Mouse (Mus musculus): ENCODE measurements around the gene Zdhhc18. TPM values are rescaled to one million over a fixed set of nuclear protein-coding genes. Genes with fewer than 3 reads are reported as not detected.

Zdhhc18 gene
- polyA plus RNA-seq, 1 experiment from 2014 or later = 2.5 TPM

DNA sequence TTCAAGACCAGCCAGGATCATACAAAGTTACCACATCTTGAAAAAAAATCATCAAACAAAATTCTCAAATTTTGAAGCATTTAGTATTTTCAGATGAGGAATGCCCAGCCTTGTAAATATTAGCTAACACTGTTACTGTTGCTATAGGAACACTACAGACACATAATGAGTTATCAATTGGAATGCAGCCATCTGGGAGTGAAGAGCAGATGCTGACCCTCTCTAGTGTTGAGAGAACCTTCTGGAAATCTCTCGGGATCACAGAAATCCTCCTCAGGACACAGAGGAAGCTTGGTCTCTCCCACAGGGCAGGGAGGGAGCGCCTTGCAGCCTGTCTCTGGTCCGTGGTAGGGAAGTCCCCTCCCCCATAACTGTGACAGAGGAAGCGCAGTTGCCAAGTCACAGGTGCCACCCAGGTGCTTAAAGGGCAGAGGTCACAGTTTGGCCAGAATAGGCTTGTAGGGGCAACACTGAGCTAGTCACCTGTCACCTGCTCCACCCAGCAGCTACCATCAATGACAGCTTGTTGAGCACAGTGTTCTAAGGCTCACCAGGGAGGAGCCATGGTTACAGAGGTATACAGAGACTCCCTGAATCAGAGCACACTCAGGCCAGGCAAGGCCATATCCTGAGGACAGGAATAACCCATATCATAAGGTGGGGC is 30.3 kb downstream of the Zdhhc18 start:
- H3K36me3 ChIP-seq (ENCODE audit: control insufficient read depth, insufficient read depth, low read length) = peaks cover 9% of the 10 kb centered on the region; the same call in 1 of the 2 replicates
- WGBS = 64% methylated on average over 4 of the region's 4 CpGs
- no peak for ATAC-seq
- H3K4me2 ChIP-seq (ENCODE audit: low read length) = no peak overlapping the region
- H3K27ac ChIP-seq (ENCODE audit: low read depth, low read length) = no peak overlapping the region
- H3K4me1 ChIP-seq (ENCODE audit: control insufficient read depth, insufficient read depth, low read length) = no peaks in the 10 kb centered on the region
- H3K4me3 ChIP-seq (ENCODE audit: low read depth, low read length) = no peak overlapping the region
- no peaks in the 10 kb centered on the region for H3K27me3 ChIP-seq (replicated peaks; ENCODE audit: control insufficient read depth, insufficient read depth, low read length)
- no peaks in the 10 kb centered on the region for H3K9me3 ChIP-seq (replicated peaks; ENCODE audit: control insufficient read depth, low read length)
- no peak overlapping the region for H3K9ac ChIP-seq (ENCODE audit: low read length)
- peak; percentile 37 for DNase-seq (ENCODE audit: low spot score)

DNA sequence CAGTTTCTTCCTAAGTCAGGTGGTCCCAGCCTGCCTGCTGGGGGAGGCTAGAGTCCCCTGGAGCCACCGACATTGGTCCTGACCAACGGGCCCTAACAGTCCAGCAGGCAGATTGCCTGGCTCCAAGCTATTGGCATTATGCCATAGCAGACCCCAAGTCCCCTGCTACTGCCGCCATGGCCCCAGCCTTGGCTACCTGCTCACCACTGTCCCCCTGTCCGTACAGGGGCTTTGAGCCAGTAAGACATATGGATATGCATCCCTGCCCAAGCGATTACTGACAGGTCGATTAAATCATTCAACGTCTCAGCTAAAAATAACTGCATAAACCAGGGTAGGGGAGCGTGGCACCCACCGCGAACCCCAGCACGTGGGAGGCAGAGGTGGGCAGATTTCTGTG is 32.0 kb downstream of the Zdhhc18 start:
- H3K27me3 ChIP-seq (replicated peaks; ENCODE audit: control insufficient read depth, insufficient read depth, low read length) = no peaks in the 10 kb centered on the region
- H3K4me2 ChIP-seq (ENCODE audit: low read length) = no peak overlapping the region
- no peaks in the 10 kb centered on the region for H3K4me1 ChIP-seq (ENCODE audit: control insufficient read depth, insufficient read depth, low read length)
- no peak overlapping the region for H3K27ac ChIP-seq (ENCODE audit: low read depth, low read length)
- no peak overlapping the region for H3K4me3 ChIP-seq (ENCODE audit: low read depth, low read length)
- H3K9me3 ChIP-seq (replicated peaks; ENCODE audit: control insufficient read depth, low read length) = no peaks in the 10 kb centered on the region
- H3K36me3 ChIP-seq (ENCODE audit: control insufficient read depth, insufficient read depth, low read length) = peaks cover 15% of the 10 kb centered on the region
- 95% methylated on average over 11 of the region's 11 CpGs for WGBS
- ATAC-seq (no peak), DNase-seq (ENCODE audit: low spot score) (no peak)
- H3K9ac ChIP-seq (ENCODE audit: low read length) = no peak overlapping the region

DNA sequence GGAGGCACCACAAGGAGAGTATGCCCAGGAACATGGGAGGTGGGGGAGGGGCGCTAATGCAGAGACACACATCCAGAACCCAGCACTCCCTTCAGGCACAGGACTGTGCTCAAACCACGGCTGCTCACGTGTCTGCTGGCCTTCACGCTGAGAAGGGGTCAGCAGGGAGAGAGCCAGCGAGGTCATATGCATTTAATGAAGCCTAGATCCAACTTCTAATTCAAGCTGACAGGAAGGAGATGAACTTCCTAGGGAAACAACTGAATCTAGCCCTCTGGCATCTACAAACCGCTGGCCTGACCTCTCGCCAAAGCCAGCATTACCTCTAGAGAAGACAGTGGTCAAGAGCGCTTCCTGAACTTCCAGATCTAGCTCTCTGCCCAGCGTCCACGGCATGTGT is 34.5 kb downstream of the Zdhhc18 start:
- Histone ChIP-seq H3K4me1 (ENCODE audit: control insufficient read depth, insufficient read depth, low read length) (no peaks in the 10 kb centered on the region), H3K4me3 (ENCODE audit: low read depth, low read length) (no peak overlapping the region), H3K27me3 (replicated peaks; ENCODE audit: control insufficient read depth, insufficient read depth, low read length) (no peaks in the 10 kb centered on the region), H3K27ac (ENCODE audit: low read depth, low read length) (no peak overlapping the region), H3K9me3 (replicated peaks; ENCODE audit: control insufficient read depth, low read length) (0 out of 2 replicates have a peak, but pooled peaks cover 3% of the 10 kb centered on the region), H3K36me3 (ENCODE audit: control insufficient read depth, insufficient read depth, low read length) (peaks cover 27% of the 10 kb centered on the region), H3K4me2 (ENCODE audit: low read length) (no peak overlapping the region), H3K9ac (ENCODE audit: low read length) (no peak overlapping the region)
- ATAC-seq = no peak
- DNase-seq (ENCODE audit: low spot score) = no peak
- WGBS = 84% methylated on average over 10 of the region's 10 CpGs

DNA sequence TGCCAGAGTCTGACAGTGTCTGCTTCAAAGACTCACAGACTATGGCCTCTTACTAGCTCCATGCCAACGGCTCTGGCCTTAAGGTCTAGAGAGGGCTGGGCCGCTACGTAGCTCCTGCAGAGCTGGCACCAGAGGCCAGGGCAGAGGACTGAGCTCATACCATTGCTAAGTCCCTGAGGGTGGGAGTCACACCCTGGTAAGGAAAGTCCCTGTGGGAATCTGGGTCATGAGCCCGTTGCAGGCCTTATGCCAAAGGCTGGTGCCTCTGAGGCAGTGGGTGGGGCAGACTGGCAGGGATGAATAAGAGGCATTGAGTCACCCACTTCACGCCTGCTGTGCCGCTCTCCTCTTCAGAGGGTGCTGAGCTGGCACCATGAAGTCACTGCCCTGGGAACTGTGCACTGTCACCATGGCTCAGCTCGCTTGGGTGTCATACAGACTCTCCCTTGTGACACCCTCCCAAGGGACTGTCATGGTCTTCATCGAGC is 35.6 kb downstream of the Zdhhc18 start:
- Histone ChIP-seq H3K4me2 (ENCODE audit: low read length) (no peak overlapping the region), H3K9me3 (replicated peaks; ENCODE audit: control insufficient read depth, low read length) (0 out of 2 replicates have a peak, but pooled peaks cover 3% of the 10 kb centered on the region), H3K27me3 (replicated peaks; ENCODE audit: control insufficient read depth, insufficient read depth, low read length) (no peaks in the 10 kb centered on the region), H3K36me3 (ENCODE audit: control insufficient read depth, insufficient read depth, low read length) (peaks cover 24% of the 10 kb centered on the region), H3K4me1 (ENCODE audit: control insufficient read depth, insufficient read depth, low read length) (no peaks in the 10 kb centered on the region), H3K9ac (ENCODE audit: low read length) (no peak overlapping the region), H3K27ac (ENCODE audit: low read depth, low read length) (no peak overlapping the region), H3K4me3 (ENCODE audit: low read depth, low read length) (no peak overlapping the region)
- ATAC-seq = no peak
- no peak for DNase-seq (ENCODE audit: low spot score)
- WGBS = 89% methylated on average over 8 of the region's 8 CpGs

DNA sequence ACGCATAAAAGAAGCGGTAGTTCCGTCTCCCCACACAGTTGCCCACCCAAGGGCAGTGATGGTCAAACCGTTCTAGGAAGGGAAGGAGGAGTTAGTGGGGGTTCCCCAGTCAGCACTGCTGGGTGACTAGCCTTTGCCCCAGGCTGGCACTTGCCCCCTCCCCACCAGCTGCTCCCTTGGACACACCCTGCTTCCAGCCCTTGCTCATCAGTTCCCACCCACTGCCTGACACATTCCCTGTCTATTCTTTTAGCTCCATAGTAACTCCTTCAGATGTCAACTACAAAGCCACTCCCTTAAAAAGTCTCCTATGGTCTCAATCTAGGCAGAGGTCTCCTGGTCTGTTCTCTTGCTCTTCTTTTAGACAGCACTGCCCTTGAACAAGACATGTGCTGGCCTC is 36.1 kb downstream of the Zdhhc18 start:
- Histone ChIP-seq H3K27me3 (replicated peaks; ENCODE audit: control insufficient read depth, insufficient read depth, low read length) (no peaks in the 10 kb centered on the region), H3K9ac (ENCODE audit: low read length) (no peak overlapping the region), H3K4me3 (ENCODE audit: low read depth, low read length) (no peak overlapping the region), H3K9me3 (replicated peaks; ENCODE audit: control insufficient read depth, low read length) (0 out of 2 replicates have a peak, but pooled peaks cover 3% of the 10 kb centered on the region), H3K4me2 (ENCODE audit: low read length) (no peak overlapping the region), H3K27ac (ENCODE audit: low read depth, low read length) (no peak overlapping the region), H3K4me1 (ENCODE audit: control insufficient read depth, insufficient read depth, low read length) (no peaks in the 10 kb centered on the region), H3K36me3 (ENCODE audit: control insufficient read depth, insufficient read depth, low read length) (peaks cover 24% of the 10 kb centered on the region)
- WGBS = 96% methylated on average over 4 of the region's 4 CpGs
- DNase-seq (ENCODE audit: low spot score) (no peak), ATAC-seq (no peak)

DNA sequence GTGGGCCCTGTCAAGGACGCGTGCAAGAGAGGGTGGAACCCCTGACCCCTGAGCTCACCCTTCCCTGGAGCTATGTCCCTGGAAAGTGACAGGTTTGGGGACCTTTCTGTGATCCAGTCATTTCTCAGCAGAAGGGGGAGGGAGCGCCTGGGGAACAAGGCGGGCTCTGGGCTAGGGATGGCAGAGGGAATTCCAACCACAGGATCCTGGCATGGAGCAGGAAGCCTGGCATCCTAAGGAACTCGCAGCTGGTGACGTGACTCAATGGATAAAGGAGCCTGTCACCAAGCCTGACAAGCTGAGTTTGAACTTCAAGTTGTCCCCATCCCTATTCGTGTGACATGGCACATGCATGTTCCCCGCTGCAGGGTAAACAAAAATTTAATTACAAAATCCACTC is 36.9 kb downstream of the Zdhhc18 start:
- no peak overlapping the region for H3K27ac ChIP-seq (ENCODE audit: low read depth, low read length)
- DNase-seq (ENCODE audit: low spot score) (no peak), ATAC-seq (no peak)
- H3K27me3 ChIP-seq (replicated peaks; ENCODE audit: control insufficient read depth, insufficient read depth, low read length) = no peaks in the 10 kb centered on the region
- no peaks in the 10 kb centered on the region for H3K4me1 ChIP-seq (ENCODE audit: control insufficient read depth, insufficient read depth, low read length)
- H3K4me2 ChIP-seq (ENCODE audit: low read length) = no peak overlapping the region
- no peak overlapping the region for H3K4me3 ChIP-seq (ENCODE audit: low read depth, low read length)
- no peak overlapping the region for H3K9ac ChIP-seq (ENCODE audit: low read length)
- WGBS = 92% methylated on average over 8 of the region's 8 CpGs
- peaks cover 29% of the 10 kb centered on the region for H3K36me3 ChIP-seq (ENCODE audit: control insufficient read depth, insufficient read depth, low read length)
- H3K9me3 ChIP-seq (replicated peaks; ENCODE audit: control insufficient read depth, low read length) = 0 out of 2 replicates have a peak, but pooled peaks cover 3% of the 10 kb centered on the region

DNA sequence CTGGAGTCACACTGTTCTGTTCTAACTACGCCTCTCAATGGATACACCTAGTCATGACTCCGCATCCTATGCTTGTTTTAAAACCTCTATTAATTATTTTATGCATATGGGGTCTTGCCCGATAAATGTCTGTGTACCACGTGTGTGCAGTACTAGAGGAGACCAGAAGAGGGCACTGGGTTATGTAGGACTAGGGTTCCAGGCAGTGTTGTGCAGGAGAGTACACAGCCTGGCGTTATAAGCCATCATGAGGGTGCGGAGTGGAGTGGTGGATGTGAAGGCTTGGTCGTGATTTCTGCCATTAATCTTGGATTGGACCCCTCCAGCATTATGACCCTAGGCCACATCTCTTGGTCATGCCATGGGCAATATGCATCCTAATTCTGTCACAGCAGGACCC is 37.5 kb downstream of the Zdhhc18 start:
- no peak overlapping the region for H3K4me3 ChIP-seq (ENCODE audit: low read depth, low read length)
- H3K9ac ChIP-seq (ENCODE audit: low read length) = no peak overlapping the region
- no peak overlapping the region for H3K27ac ChIP-seq (ENCODE audit: low read depth, low read length)
- no peak overlapping the region for H3K4me2 ChIP-seq (ENCODE audit: low read length)
- 0 out of 2 replicates have a peak, but pooled peaks cover 3% of the 10 kb centered on the region for H3K9me3 ChIP-seq (replicated peaks; ENCODE audit: control insufficient read depth, low read length)
- H3K27me3 ChIP-seq (replicated peaks; ENCODE audit: control insufficient read depth, insufficient read depth, low read length) = no peaks in the 10 kb centered on the region
- ATAC-seq (no peak), DNase-seq (ENCODE audit: low spot score) (no peak)
- H3K4me1 ChIP-seq (ENCODE audit: control insufficient read depth, insufficient read depth, low read length) = no peaks in the 10 kb centered on the region
- H3K36me3 ChIP-seq (ENCODE audit: control insufficient read depth, insufficient read depth, low read length) = peaks cover 33% of the 10 kb centered on the region
- WGBS = 95% methylated on average over 7 of the region's 7 CpGs

DNA sequence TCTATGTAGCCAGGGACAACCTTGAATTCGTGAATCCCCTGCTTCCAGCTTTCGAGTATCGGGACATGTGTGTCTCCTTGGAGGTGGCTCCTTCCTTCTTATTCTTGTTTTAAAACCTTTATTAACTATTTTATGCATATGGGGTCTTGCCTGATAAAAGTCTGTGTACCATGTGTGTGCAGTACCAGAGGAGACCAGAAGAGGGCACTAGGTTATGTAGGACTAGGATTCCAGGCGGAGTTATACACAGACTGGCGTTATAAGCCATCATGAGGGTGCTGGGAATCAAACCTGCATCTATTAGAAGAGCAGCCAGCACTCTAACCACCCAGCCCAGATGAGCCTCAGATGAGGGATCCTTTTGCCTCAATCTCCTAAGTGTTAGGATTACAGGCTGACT is 38.1 kb downstream of the Zdhhc18 start:
- H3K4me2 ChIP-seq (ENCODE audit: low read length) = no peak overlapping the region
- H3K4me1 ChIP-seq (ENCODE audit: control insufficient read depth, insufficient read depth, low read length) = no peaks in the 10 kb centered on the region
- no peak overlapping the region for H3K27ac ChIP-seq (ENCODE audit: low read depth, low read length)
- peaks cover 38% of the 10 kb centered on the region for H3K36me3 ChIP-seq (ENCODE audit: control insufficient read depth, insufficient read depth, low read length)
- 96% methylated on average over 5 of the region's 5 CpGs for WGBS
- H3K4me3 ChIP-seq (ENCODE audit: low read depth, low read length) = no peak overlapping the region
- H3K9ac ChIP-seq (ENCODE audit: low read length) = no peak overlapping the region
- no peak for DNase-seq (ENCODE audit: low spot score)
- no peak for ATAC-seq
- H3K9me3 ChIP-seq (replicated peaks; ENCODE audit: control insufficient read depth, low read length) = 0 out of 2 replicates have a peak, but pooled peaks cover 3% of the 10 kb centered on the region
- no peaks in the 10 kb centered on the region for H3K27me3 ChIP-seq (replicated peaks; ENCODE audit: control insufficient read depth, insufficient read depth, low read length)

DNA sequence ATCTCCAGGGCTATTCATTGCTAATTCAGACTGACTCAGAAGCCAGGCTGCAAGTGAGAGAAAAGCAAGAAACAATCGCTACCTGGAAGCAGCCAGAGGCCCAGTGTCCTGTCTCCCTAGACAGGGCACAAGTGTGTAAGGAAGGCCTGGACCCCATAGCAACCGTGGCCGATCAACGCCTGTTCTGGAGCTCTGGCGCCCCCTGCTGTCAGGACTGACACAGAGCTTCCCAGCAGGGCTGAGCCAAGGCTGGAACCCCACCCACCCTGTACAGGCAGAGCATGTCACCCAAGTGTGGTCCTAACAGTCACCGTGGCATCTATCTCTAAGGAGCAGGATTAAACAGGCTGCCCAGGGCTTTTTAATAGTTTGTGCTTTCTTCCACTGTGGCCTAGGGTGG is 40.2 kb downstream of the Zdhhc18 start:
- no peak overlapping the region for H3K9ac ChIP-seq (ENCODE audit: low read length)
- 0 out of 2 replicates have a peak, but pooled peaks cover 3% of the 10 kb centered on the region for H3K9me3 ChIP-seq (replicated peaks; ENCODE audit: control insufficient read depth, low read length)
- H3K36me3 ChIP-seq (ENCODE audit: control insufficient read depth, insufficient read depth, low read length) = peaks cover 47% of the 10 kb centered on the region
- DNase-seq (ENCODE audit: low spot score) = peak; percentile 75
- H3K4me3 ChIP-seq (ENCODE audit: low read depth, low read length) = no peak overlapping the region
- 24% methylated on average over 6 of the region's 6 CpGs for WGBS
- no peak overlapping the region for H3K4me2 ChIP-seq (ENCODE audit: low read length)
- no peaks in the 10 kb centered on the region for H3K4me1 ChIP-seq (ENCODE audit: control insufficient read depth, insufficient read depth, low read length)
- no peak for ATAC-seq
- no peak overlapping the region for H3K27ac ChIP-seq (ENCODE audit: low read depth, low read length)
- no peaks in the 10 kb centered on the region for H3K27me3 ChIP-seq (replicated peaks; ENCODE audit: control insufficient read depth, insufficient read depth, low read length)
